Mouse (Mus musculus) right cerebral cortex, postnatal 4 days (tissue): Measurements from ENCODE around the gene Afg1l.
A peak's percentile ranks its signal among the peaks of the same experiment; 100 is the strongest.

Source experiments
- DNase-seq: peaks from one replicate; pipeline ENCODE4 v3.0.0-alpha.2; 2022

Afg1l gene

GRCm38 (mm10) chr10:42294392-42294791 is 184.0 kb downstream of the Afg1l start:
- no peak for DNase-seq

- no peak for DNase-seq
These were observed 184.5 kb downstream of the Afg1l start for GRCm38 (mm10) chr10:42293877-42294276.

GRCm38 (mm10) chr10:42291360-42291759 is 187.0 kb downstream of the Afg1l start:
- peak; percentile 45 for DNase-seq

- DNase-seq, result no peak
These were observed 190.7 kb downstream of the Afg1l start for GRCm38 (mm10) chr10:42287666-42288065.

GRCm38 (mm10) chr10:42278307-42278850 is 200.0 kb downstream of the Afg1l start:
- DNase-seq, result no peak

GRCm38 (mm10) chr10:42277476-42278306 is 200.7 kb downstream of the Afg1l start:
- peak; percentile 96 for DNase-seq

- DNase-seq, result peak; percentile 89
These were observed 201.6 kb downstream of the Afg1l start, which contains the start of gene Foxo3 for GRCm38 (mm10) chr10:42276507-42277345. Foxo3 (minus strand) TSS chr10:42276755.

GRCm38 (mm10) chr10:42275871-42276501 is 202.4 kb downstream of the Afg1l start:
- peak; percentile 37 for DNase-seq

- DNase-seq, result peak; percentile 49
These were observed 202.9 kb downstream of the Afg1l start for GRCm38 (mm10) chr10:42275401-42275870.

GRCm38 (mm10) chr10:42274712-42275400 is 203.5 kb downstream of the Afg1l start:
- DNase-seq, result peak; percentile 22

GRCm38 (mm10) chr10:42273760-42274691 is 204.3 kb downstream of the Afg1l start:
- DNase-seq, result no peak

- no peak for DNase-seq
These were observed 205.0 kb downstream of the Afg1l start for GRCm38 (mm10) chr10:42273403-42273759.

GRCm38 (mm10) chr10:42271454-42272230 is 206.7 kb downstream of the Afg1l start:
- no peak for DNase-seq

GRCm38 (mm10) chr10:42270277-42271083 is 207.9 kb downstream of the Afg1l start:
- DNase-seq, result no peak

- no peak for DNase-seq
These were observed 208.9 kb downstream of the Afg1l start for GRCm38 (mm10) chr10:42269281-42270025.

GRCm38 (mm10) chr10:42267811-42268545 is 210.4 kb downstream of the Afg1l start:
- no peak for DNase-seq

- no peak for DNase-seq
These were observed 213.2 kb downstream of the Afg1l start for GRCm38 (mm10) chr10:42265021-42265689.
